ENCODE assay signal across 8 mouse cellular contexts in genomic region chr17:56153643-56154042, GRCm38 (mm10). TPM values are rescaled to one million over a fixed set of nuclear protein-coding genes. Genes with fewer than 3 reads are reported as not detected.
DNase-seq lines count a peak whose midpoint lies in the region; ATAC-seq lines count a peak whose summit lies in the region.

No protein-coding gene starts in this region.

- 0 out of 2 replicates have a peak overlapping the region, but pooled peaks have one; percentile 11 for H3K9ac ChIP-seq in hindbrain, embryonic 12.5 days
- no peak overlapping the region for H3K9ac ChIP-seq in liver, embryonic 15.5 days

- H3K27ac ChIP-seq in embryonic facial prominence, embryonic 10.5 days (replicated peaks): no peak overlapping the region
- H3K27ac ChIP-seq in hindbrain, embryonic 12.5 days: no peak overlapping the region
- no peak overlapping the region for H3K27ac ChIP-seq in liver, embryonic 15.5 days (replicated peaks)

- ATAC-seq in hindbrain, embryonic 12.5 days (ENCODE audit: low FRiP score): peak; percentile 76
- ATAC-seq in liver, embryonic 15.5 days (ENCODE audit: insufficient read depth): peak; percentile 48; the same call in 1 of the 2 replicates

- peaks cover 27% of the 10 kb centered on the region for H3K4me1 ChIP-seq in embryonic facial prominence, embryonic 10.5 days
- H3K4me1 ChIP-seq in hindbrain, embryonic 12.5 days: peaks cover 17% of the 10 kb centered on the region
- H3K4me1 ChIP-seq in liver, embryonic 15.5 days (replicated peaks): peaks cover 8% of the 10 kb centered on the region

- H3K27me3 ChIP-seq in embryonic facial prominence, embryonic 10.5 days (replicated peaks; ENCODE audit: low read depth, poor library complexity, severe bottlenecking): peaks cover 90% of the 10 kb centered on the region
- H3K27me3 ChIP-seq in hindbrain, embryonic 12.5 days: peaks cover 76% of the 10 kb centered on the region
- peaks cover 78% of the 10 kb centered on the region for H3K27me3 ChIP-seq in liver, embryonic 15.5 days

- H3K4me3 ChIP-seq in embryonic facial prominence, embryonic 10.5 days: no peak overlapping the region
- H3K4me3 ChIP-seq in hindbrain, embryonic 12.5 days: no peak overlapping the region
- no peak overlapping the region for H3K4me3 ChIP-seq in liver, embryonic 15.5 days (replicated peaks)

- no peaks in the 10 kb centered on the region for H3K36me3 ChIP-seq in embryonic facial prominence, embryonic 10.5 days (replicated peaks)
- no peaks in the 10 kb centered on the region for H3K36me3 ChIP-seq in hindbrain, embryonic 12.5 days
- no peaks in the 10 kb centered on the region for H3K36me3 ChIP-seq in liver, embryonic 15.5 days (replicated peaks)

- H3K9me3 ChIP-seq in embryonic facial prominence, embryonic 10.5 days: no peaks in the 10 kb centered on the region
- no peaks in the 10 kb centered on the region for H3K9me3 ChIP-seq in hindbrain, embryonic 12.5 days (replicated peaks)
- no peaks in the 10 kb centered on the region for H3K9me3 ChIP-seq in liver, embryonic 15.5 days (replicated peaks)

- 51% methylated on average over 9 of the region's 9 CpGs for WGBS in embryonic facial prominence, embryonic 10.5 days
- 27% methylated on average over 9 of the region's 9 CpGs for WGBS in hindbrain, embryonic 12.5 days
- 44% methylated on average over 9 of the region's 9 CpGs for WGBS in liver, embryonic 15.5 days (ENCODE audit: insufficient replicate concordance)

- H3K4me2 ChIP-seq in hindbrain, embryonic 12.5 days (replicated peaks): no peak overlapping the region
- no peak overlapping the region for H3K4me2 ChIP-seq in liver, embryonic 15.5 days

- peak; percentile 67 for DNase-seq in ovary, adult 18-20 months (ENCODE audit: low spot score)
- no peak for DNase-seq in ovary, postnatal 10 days (ENCODE audit: low spot score)
- DNase-seq in embryonic facial prominence, embryonic 10.5 days (ENCODE audit: low spot score): peak; percentile 61
- peak; percentile 75 for DNase-seq in ovary, postnatal 14 days (ENCODE audit: low spot score)
- no peak for DNase-seq in frontal cortex, postnatal 14 days (ENCODE audit: low spot score in 2 of 2)
- no peak for DNase-seq in left cerebral cortex, adult 9 months (ENCODE audit: low spot score in 2 of 2)

RNA-seq across cellular contexts. Expression of gene Tnfaip8l1, which starts 8.6 kb away (rescaled TPM):
- 10.3 and 11.7 TPM in 2 replicates for polyA plus RNA-seq in embryonic facial prominence, embryonic 10.5 days (2016; fragmentation: Nextera tagmentation; extraction: Ambion mirVana)
- polyA plus RNA-seq in hindbrain, embryonic 12.5 days (2016; fragmentation: Nextera tagmentation; extraction: Ambion mirVana): 8.4 and 8.9 TPM in 2 replicates
- polyA plus RNA-seq in liver, embryonic 15.5 days (2015; fragmentation: Nextera tagmentation; extraction: Ambion mirVana): 2.7 and 3.1 TPM in 2 replicates

RNA-seq across cellular contexts. Expression of gene Sema6b, which starts 13.5 kb away (rescaled TPM):
- polyA plus RNA-seq in embryonic facial prominence, embryonic 10.5 days (2016; fragmentation: Nextera tagmentation; extraction: Ambion mirVana): 1.0 and 1.1 TPM in 2 replicates
- polyA plus RNA-seq in hindbrain, embryonic 12.5 days (2016; fragmentation: Nextera tagmentation; extraction: Ambion mirVana): 9.6 and 11.2 TPM in 2 replicates
- 0.81 and 1.3 TPM in 2 replicates for polyA plus RNA-seq in liver, embryonic 15.5 days (2015; fragmentation: Nextera tagmentation; extraction: Ambion mirVana)

RNA-seq across cellular contexts. Expression of gene Mydgf, which starts 30.1 kb away (rescaled TPM):
- 71.0 and 71.3 TPM in 2 replicates for polyA plus RNA-seq in embryonic facial prominence, embryonic 10.5 days (2016; fragmentation: Nextera tagmentation; extraction: Ambion mirVana)
- polyA plus RNA-seq in hindbrain, embryonic 12.5 days (2016; fragmentation: Nextera tagmentation; extraction: Ambion mirVana): 59.2 and 63.0 TPM in 2 replicates
- polyA plus RNA-seq in liver, embryonic 15.5 days (2015; fragmentation: Nextera tagmentation; extraction: Ambion mirVana): 58.6 and 66.4 TPM in 2 replicates

RNA-seq across cellular contexts. Expression of gene Lrg1, which starts 31.8 kb away (rescaled TPM):
- polyA plus RNA-seq in embryonic facial prominence, embryonic 10.5 days (2016; fragmentation: Nextera tagmentation; extraction: Ambion mirVana): 0.10 TPM in 1 of 2 replicates, not detected in the other
- polyA plus RNA-seq in hindbrain, embryonic 12.5 days (2016; fragmentation: Nextera tagmentation; extraction: Ambion mirVana): 0.25 and 0.27 TPM in 2 replicates
- polyA plus RNA-seq in liver, embryonic 15.5 days (2015; fragmentation: Nextera tagmentation; extraction: Ambion mirVana): 3.2 and 4.0 TPM in 2 replicates

RNA-seq across cellular contexts. Expression of gene Plin5, which starts 36.2 kb away (rescaled TPM):
- 0.47 and 0.48 TPM in 2 replicates for polyA plus RNA-seq in embryonic facial prominence, embryonic 10.5 days (2016; fragmentation: Nextera tagmentation; extraction: Ambion mirVana)
- polyA plus RNA-seq in hindbrain, embryonic 12.5 days (2016; fragmentation: Nextera tagmentation; extraction: Ambion mirVana): 0.42 and 0.62 TPM in 2 replicates
- 1.3 and 3.7 TPM in 2 replicates for polyA plus RNA-seq in liver, embryonic 15.5 days (2015; fragmentation: Nextera tagmentation; extraction: Ambion mirVana)

Comparison
In these comparisons a context has a peak if more than half of its experiments do, and no peak if none do; other contexts are left out.
1. DNase-seq: peak in ovary, adult 18-20 months (single experiment), embryonic facial prominence, embryonic 10.5 days (single experiment) and ovary, postnatal 14 days (single experiment); none in ovary, postnatal 10 days (single experiment), frontal cortex, postnatal 14 days (0 of 2) and left cerebral cortex, adult 9 months (0 of 2).